Mouse (Mus musculus) lung, adult 10 weeks (tissue): ENCODE measurements around the gene Trim75. TPM values are rescaled to one million over a fixed set of nuclear protein-coding genes. Genes with fewer than 3 reads are reported as not detected.

Experiments used
- polyA plus RNA-seq: library from polyadenylated mRNA; stranded (reverse); fragments of 350-450 nt; fragmentation: Illumina TruSeq; extraction: RNeasy Lipid Tissue Mini Kit (QIAGEN cat#74804); gene quantifications from one replicate; pipeline ENCODE4 v1.2.3, GENCODE M21; 2014; ENCODE audit warnings: low read depth, low replicate concordance; ENCODE audit not compliant: insufficient read depth

Gene Trim75
- polyA plus RNA-seq: not detected

GRCm38 (mm10) chr8:64987731-64988130, at the start of gene Trim75:
TSS of gene Trim75 (minus strand) at chr8:64987831.

GRCm38 (mm10) chr8:65037117-65037533, 49.5 kb upstream of the Trim75 start, which contains the start of gene Apela:
TSS of gene Apela (minus strand) at chr8:65037336.

DNA sequence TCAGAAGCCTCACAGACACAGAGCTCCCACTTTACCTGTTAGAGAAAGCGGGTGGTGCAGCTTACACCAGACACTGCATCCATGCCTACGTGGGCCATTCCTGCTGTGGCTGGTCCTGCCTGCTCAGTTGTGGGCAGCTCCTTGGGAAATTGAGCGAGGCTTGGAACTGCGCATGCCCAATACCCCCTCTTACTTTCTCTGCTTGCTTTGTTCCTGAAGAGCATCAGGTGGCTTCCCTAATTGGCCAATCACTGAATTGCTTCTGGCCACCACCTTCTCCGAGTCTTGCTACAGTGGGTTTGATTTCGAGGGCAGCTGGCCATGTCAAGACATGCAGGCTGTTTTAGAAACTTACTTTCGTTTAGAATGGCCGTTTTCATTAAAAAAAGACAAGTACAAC, 30.8 kb upstream of the Trim75 start, which contains the start of the genes Trim61 and Trim60:
Gene Trim61 (minus strand): TSS at position 101 of the 400 bp plus-strand sequence.
Gene Trim60 (minus strand): TSS at position 162 of the 400 bp plus-strand sequence.

DNA sequence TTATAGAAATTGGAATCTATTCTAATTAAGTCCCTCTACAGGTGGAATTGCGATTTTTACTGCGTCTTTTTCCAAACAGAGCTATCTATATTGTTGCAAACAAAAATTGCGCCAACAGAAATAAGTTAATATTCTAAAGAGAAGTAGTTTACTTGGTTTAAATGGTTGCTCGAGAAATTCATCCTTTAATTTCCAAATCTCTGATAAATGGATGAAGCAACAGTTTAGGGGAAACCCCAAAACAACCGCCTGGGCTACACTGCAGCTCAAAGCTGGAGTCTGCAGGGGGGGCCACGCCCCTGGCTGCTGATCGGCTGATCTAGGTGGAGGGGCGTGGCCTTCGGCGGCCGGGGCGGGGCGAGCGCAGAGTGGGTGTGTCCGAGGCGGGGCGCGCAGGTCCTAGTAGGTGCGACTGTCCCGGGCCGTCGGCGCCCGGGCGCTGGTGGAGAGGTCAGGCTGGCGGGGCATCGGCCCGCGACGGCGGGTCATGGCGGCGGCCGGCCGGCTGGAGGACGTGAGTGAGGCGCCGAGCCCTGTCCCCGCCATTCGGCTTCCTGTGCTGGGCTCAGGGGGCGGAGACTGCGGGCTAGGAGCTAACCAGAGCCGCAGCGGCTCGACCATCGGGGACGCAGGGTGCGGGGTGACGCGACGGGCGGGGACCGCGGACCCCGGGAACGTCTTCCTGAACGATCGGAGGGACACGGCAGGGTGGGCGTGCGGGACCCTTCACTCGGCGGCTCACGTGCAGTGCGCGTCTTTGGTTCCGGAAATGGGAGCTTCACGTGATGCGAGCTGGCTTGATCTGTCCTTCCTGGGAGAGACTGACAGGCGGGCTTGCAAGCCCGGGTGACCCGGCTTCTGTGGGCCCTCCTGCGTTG, 40.6 kb downstream of the Trim75 start, which contains the start of gene Tmem192:
Gene Tmem192 (plus strand): TSS at position 366 of the 878 bp plus-strand sequence.

Other genes starting within 250 kb of the Trim75 start
- gene Klhl2, start 137.8 kb downstream of the Trim75 start, polyA plus RNA-seq: 16.6 TPM
- 19.7 TPM for gene Tmem192, start 40.6 kb downstream of the Trim75 start, polyA plus RNA-seq
- gene Trim61, start 30.7 kb upstream of the Trim75 start, polyA plus RNA-seq: not detected
- gene Trim60, start 30.8 kb upstream of the Trim75 start, polyA plus RNA-seq: not detected
- gene Apela, start 49.5 kb upstream of the Trim75 start, polyA plus RNA-seq: not detected
- gene Gm10663, start 87.2 kb upstream of the Trim75 start, polyA plus RNA-seq: not detected
- gene BC030870, start 141.7 kb upstream of the Trim75 start, polyA plus RNA-seq: 3.2 TPM